Mouse (Mus musculus): ENCODE measurements around the gene Abl2. TPM values are rescaled to one million over a fixed set of nuclear protein-coding genes. Genes with fewer than 3 reads are reported as not detected.

The Abl2 gene
- polyA plus RNA-seq, 1 experiment, result 5.9 TPM

GRCm38 (mm10) chr1:156672720-156673475 lies 114.3 kb downstream of the Abl2 start:
- no peak for TF ChIP-seq CTCF (IDR thresholded peaks at IDR 0.05; ENCODE audit: control insufficient read depth, insufficient read depth, insufficient replicate concordance, low read depth, low read length)
- no peak for TF ChIP-seq POLR2A (IDR thresholded peaks at IDR 0.05; ENCODE audit: control insufficient read depth, low read depth, low read length)
- no peak overlapping the region for H3K27ac ChIP-seq (ENCODE audit: control insufficient read depth, insufficient read depth, low read depth, low read length)

GRCm38 (mm10) chr1:156673476-156674194 lies 115.0 kb downstream of the Abl2 start:
- H3K27ac ChIP-seq (ENCODE audit: control insufficient read depth, insufficient read depth, low read depth, low read length), result no peak overlapping the region
- no peaks in the 10 kb centered on the region for H3K36me3 ChIP-seq (ENCODE audit: control insufficient read depth, insufficient read depth, low read length)
- no peaks in the 10 kb centered on the region for H3K27me3 ChIP-seq (ENCODE audit: control insufficient read depth, insufficient read depth, low read length)
- peaks cover 7% of the 10 kb centered on the region; the same call in 1 of the 2 replicates for H3K4me1 ChIP-seq (ENCODE audit: control insufficient read depth, insufficient read depth, low read length)
- TF ChIP-seq CTCF (IDR thresholded peaks at IDR 0.05; ENCODE audit: control insufficient read depth, insufficient read depth, insufficient replicate concordance, low read depth, low read length), result no peak
- TF ChIP-seq POLR2A (IDR thresholded peaks at IDR 0.05; ENCODE audit: control insufficient read depth, low read depth, low read length), result no peak
- H3K4me3 ChIP-seq (ENCODE audit: control insufficient read depth, low read depth, low read length), result peak overlapping the region; percentile 78

More at GRCm38 (mm10) chr1:156672720-156673475, 114.3 kb downstream of the Abl2 start:
- Histone ChIP-seq H3K27me3 (ENCODE audit: control insufficient read depth, insufficient read depth, low read length) (no peaks in the 10 kb centered on the region), H3K4me3 (ENCODE audit: control insufficient read depth, low read depth, low read length) (peak overlapping the region; percentile 78), H3K4me1 (ENCODE audit: control insufficient read depth, insufficient read depth, low read length) (peaks cover 7% of the 10 kb centered on the region; the same call in 1 of the 2 replicates), H3K36me3 (ENCODE audit: control insufficient read depth, insufficient read depth, low read length) (no peaks in the 10 kb centered on the region)

GRCm38 (mm10) chr1:156674195-156675000 lies 115.8 kb downstream of the Abl2 start, which contains the start of gene Tor3a:
Gene Tor3a (minus strand): TSS chr1:156674356.
- Histone ChIP-seq H3K4me3 (ENCODE audit: control insufficient read depth, low read depth, low read length) (peak within 1 kb of the TSS; percentile 78), H3K27me3 (ENCODE audit: control insufficient read depth, insufficient read depth, low read length) (no peaks in the 10 kb centered on the region), H3K4me1 (ENCODE audit: control insufficient read depth, insufficient read depth, low read length) (peaks cover 7% of the 10 kb centered on the region; the same call in 1 of the 2 replicates), H3K36me3 (ENCODE audit: control insufficient read depth, insufficient read depth, low read length) (no peaks in the 10 kb centered on the region), H3K27ac (ENCODE audit: control insufficient read depth, insufficient read depth, low read depth, low read length) (0 out of 2 replicates have a peak within 1 kb of the TSS, but pooled peaks have one; percentile 2)
- TF ChIP-seq POLR2A (IDR thresholded peaks at IDR 0.05; ENCODE audit: control insufficient read depth, low read depth, low read length) (no peak), CTCF (IDR thresholded peaks at IDR 0.05; ENCODE audit: control insufficient read depth, insufficient read depth, insufficient replicate concordance, low read depth, low read length) (no peak)

- Histone ChIP-seq H3K4me3 (ENCODE audit: control insufficient read depth, low read depth, low read length) (no peak overlapping the region), H3K27ac (ENCODE audit: control insufficient read depth, insufficient read depth, low read depth, low read length) (no peak overlapping the region), H3K4me1 (ENCODE audit: control insufficient read depth, insufficient read depth, low read length) (peaks cover 7% of the 10 kb centered on the region; the same call in 1 of the 2 replicates), H3K27me3 (ENCODE audit: control insufficient read depth, insufficient read depth, low read length) (no peaks in the 10 kb centered on the region), H3K36me3 (ENCODE audit: control insufficient read depth, insufficient read depth, low read length) (no peaks in the 10 kb centered on the region)
- no peak for TF ChIP-seq POLR2A (IDR thresholded peaks at IDR 0.05; ENCODE audit: control insufficient read depth, low read depth, low read length)
- TF ChIP-seq CTCF (IDR thresholded peaks at IDR 0.05; ENCODE audit: control insufficient read depth, insufficient read depth, insufficient replicate concordance, low read depth, low read length), result peak; percentile 93
Observed at GRCm38 (mm10) chr1:156676171-156676570, 117.6 kb downstream of the Abl2 start.

GRCm38 (mm10) chr1:156676596-156676995 lies 118.0 kb downstream of the Abl2 start:
- H3K4me3 ChIP-seq (ENCODE audit: control insufficient read depth, low read depth, low read length), result no peak overlapping the region
- TF ChIP-seq CTCF (IDR thresholded peaks at IDR 0.05; ENCODE audit: control insufficient read depth, insufficient read depth, insufficient replicate concordance, low read depth, low read length), result no peak
- TF ChIP-seq POLR2A (IDR thresholded peaks at IDR 0.05; ENCODE audit: control insufficient read depth, low read depth, low read length), result no peak
- no peaks in the 10 kb centered on the region for H3K27me3 ChIP-seq (ENCODE audit: control insufficient read depth, insufficient read depth, low read length)
- H3K4me1 ChIP-seq (ENCODE audit: control insufficient read depth, insufficient read depth, low read length), result peaks cover 7% of the 10 kb centered on the region; the same call in 1 of the 2 replicates
- no peaks in the 10 kb centered on the region for H3K36me3 ChIP-seq (ENCODE audit: control insufficient read depth, insufficient read depth, low read length)
- no peak overlapping the region for H3K27ac ChIP-seq (ENCODE audit: control insufficient read depth, insufficient read depth, low read depth, low read length)

- peaks cover 7% of the 10 kb centered on the region; the same call in 1 of the 2 replicates for H3K4me1 ChIP-seq (ENCODE audit: control insufficient read depth, insufficient read depth, low read length)
- no peak overlapping the region for H3K4me3 ChIP-seq (ENCODE audit: control insufficient read depth, low read depth, low read length)
- TF ChIP-seq POLR2A (IDR thresholded peaks at IDR 0.05; ENCODE audit: control insufficient read depth, low read depth, low read length) (no peak), CTCF (IDR thresholded peaks at IDR 0.05; ENCODE audit: control insufficient read depth, insufficient read depth, insufficient replicate concordance, low read depth, low read length) (no peak)
- H3K27ac ChIP-seq (ENCODE audit: control insufficient read depth, insufficient read depth, low read depth, low read length), result no peak overlapping the region
- H3K36me3 ChIP-seq (ENCODE audit: control insufficient read depth, insufficient read depth, low read length), result no peaks in the 10 kb centered on the region
- H3K27me3 ChIP-seq (ENCODE audit: control insufficient read depth, insufficient read depth, low read length), result no peaks in the 10 kb centered on the region
Observed at GRCm38 (mm10) chr1:156677230-156677629, 118.6 kb downstream of the Abl2 start.
